Mouse (Mus musculus) adrenal gland, postnatal 14 days (tissue): ENCODE measurements around the gene Rhoh. TPM values are rescaled to one million over a fixed set of nuclear protein-coding genes. Genes with fewer than 3 reads are reported as not detected.
A peak's percentile ranks its signal among the peaks of the same experiment; 100 is the strongest.

ENCODE experiments used
- DNase-seq: peaks from one replicate; pipeline ENCODE4 v3.0.0; 2021; ENCODE audit warnings: mixed read lengths
- total RNA-seq: library from RNA; stranded (reverse); gene quantifications from 2 replicates; pipeline ENCODE4 v1.2.3, GENCODE M21; 2021

The Rhoh gene
- total RNA-seq, 1 experiment from 2014 or later = 1.1 TPM

GRCm38 (mm10) chr5:65860281-65861000 is 572 bp upstream of the Rhoh start:
- no peak for DNase-seq

DNA sequence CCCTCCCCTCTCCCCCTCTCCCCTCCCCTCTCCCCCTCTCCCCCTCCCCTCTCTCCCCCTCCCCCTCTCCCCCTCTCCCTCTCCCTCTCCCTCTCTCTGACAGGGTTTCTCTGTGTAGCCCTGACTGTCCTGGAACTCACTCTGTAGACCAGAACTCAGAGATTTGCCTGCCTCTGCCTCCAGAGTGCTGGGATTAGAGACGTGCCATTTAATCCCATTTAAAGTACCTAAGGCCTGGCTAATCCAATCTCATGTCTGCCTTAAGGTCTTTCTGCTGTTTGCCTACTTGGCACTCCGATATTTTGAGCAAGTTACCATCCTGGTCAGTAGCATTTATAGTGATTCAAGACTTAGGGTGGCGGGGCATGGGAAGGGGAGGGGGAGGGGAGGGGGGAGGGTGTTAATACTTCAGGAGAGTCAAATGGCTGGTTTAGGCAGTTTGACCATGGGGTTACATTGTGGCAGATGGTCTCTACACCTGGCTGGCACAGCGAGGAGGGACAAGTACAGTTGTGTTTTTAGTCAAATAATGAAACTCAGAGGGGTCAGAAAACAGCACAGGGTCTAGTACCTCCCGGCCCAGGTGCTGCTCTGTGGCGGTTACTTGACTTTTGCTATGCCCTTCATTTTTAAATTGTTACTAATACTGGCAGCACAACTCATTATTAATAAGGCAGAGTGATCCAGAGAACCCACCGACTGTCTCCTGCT is 1.4 kb downstream of the Rhoh start:
- DNase-seq = no peak

GRCm38 (mm10) chr5:65863349-65863749 is 2.3 kb downstream of the Rhoh start:
- DNase-seq = peak; percentile 36

DNA sequence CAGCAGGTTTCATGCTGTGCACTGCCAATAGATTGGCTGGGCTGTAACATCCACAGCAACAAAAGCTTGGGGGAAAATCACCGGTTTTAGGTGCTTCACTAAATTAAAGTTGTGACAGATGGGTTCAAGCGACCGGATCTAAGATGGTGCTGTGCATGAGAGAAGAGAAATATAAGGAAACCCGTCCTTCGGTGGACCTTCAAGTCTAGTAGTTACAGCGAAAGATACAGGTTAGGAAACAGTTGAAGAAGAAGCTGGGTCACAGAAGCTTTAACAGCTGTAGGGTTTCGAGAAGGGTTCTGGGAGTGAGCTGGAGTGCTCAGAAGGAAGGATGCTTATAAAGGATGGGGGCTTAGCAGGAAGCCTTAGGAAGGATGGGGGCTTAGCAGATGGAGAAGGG is 3.5 kb downstream of the Rhoh start:
- DNase-seq = no peak

- DNase-seq = no peak
These were observed 3.9 kb downstream of the Rhoh start for GRCm38 (mm10) chr5:65864946-65865345.

GRCm38 (mm10) chr5:65866591-65866990 is 5.6 kb downstream of the Rhoh start:
- DNase-seq = no peak

DNA sequence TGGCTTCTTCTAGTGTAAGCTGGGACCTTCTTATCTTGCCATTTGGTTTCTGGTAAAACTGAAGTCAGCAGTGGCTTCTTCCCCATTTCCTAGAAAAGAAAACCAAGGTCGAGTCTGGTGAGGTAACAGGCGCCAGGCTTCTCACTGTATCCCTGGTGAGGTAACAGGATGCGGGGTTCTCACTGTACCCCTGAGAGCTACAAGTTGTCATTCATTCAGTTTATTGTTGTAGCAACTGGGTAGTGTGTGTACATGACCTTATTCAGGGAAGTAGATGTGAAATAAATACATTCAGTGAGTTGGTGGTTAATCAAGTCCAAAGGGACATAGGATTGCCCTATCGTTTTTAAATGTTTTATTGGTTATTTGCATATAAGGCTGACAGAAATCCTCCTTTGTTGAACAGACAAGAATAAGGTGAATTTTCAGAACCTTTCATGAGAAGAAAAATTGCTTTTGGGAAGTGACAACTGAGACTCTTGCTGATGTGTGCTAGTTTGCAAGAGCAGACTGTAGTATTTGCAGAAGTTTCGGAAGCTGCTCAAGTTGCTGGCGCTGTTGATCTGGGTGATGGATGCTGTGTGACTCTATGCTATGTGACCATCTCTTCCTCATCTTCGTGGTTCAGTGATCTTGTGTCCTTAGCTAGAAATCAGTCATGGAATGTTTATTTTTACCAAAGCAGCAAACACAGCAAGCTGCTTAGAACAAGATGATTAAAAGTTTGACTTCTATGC is 6.5 kb downstream of the Rhoh start:
- DNase-seq = no peak

- DNase-seq = no peak
These were observed 7.4 kb downstream of the Rhoh start for GRCm38 (mm10) chr5:65868419-65868818.

DNA sequence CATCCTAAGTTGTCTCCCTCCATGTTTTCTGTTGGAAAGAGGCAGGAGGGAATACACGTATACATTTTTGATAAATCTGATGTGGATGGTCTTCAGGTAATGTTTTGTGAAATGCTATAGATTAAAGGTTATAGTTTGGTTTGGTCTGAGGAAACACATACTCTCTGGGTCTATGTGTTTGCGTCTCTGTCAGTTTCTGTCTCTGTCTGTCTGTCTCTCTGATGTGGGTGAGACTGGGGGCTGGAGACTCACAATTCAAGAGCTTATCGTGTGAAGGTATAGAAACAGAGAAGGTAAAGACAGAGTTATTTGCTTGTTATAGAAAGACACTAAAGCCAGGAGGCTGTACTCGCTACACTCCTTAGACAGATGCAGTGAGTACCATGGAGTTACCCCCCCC is 8.6 kb downstream of the Rhoh start:
- DNase-seq = no peak

- no peak for DNase-seq
These were observed 10.4 kb downstream of the Rhoh start for GRCm38 (mm10) chr5:65871276-65871875.

- no peak for DNase-seq
These were observed 12.2 kb downstream of the Rhoh start for GRCm38 (mm10) chr5:65873212-65873611.

DNA sequence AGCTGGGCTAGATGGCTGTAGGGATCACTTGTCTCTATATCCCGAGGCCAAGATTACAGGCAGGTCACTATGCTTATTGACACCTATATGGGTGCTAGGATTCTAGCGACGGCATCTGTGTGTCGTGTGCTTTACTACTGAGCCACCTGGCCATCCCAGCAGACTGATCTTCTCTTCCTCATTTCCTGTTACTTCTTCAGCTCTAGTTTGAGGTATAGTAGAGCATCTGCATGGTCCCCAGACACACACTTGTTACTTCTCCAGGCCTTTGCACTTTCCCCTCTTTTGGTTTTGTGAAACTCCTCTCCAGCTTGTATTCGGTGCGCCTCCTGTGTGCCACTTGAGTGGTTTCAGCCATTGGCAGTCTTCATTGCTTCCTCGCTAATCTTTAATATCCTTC is 14.3 kb downstream of the Rhoh start:
- no peak for DNase-seq

- no peak for DNase-seq
These were observed 17.4 kb downstream of the Rhoh start for GRCm38 (mm10) chr5:65878367-65878766.

DNA sequence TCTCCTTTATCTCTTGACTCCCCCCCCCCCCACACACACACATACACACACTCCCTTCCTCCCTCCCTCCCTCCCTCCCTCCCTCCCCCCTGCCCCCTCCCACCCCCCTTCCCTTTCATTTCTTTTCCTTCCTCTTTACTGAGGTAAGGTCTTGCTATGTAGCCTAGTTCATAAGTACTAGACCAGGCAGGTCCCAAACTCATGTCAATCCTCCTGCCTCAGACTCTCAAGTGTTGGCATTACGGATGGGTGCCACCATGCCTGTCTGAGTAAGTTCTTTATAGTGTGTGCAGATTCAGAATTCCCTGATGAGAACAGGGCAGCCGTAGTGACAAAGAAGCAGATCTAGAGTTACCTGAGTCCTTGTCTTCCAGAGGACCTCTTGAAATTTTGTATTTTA is 20.2 kb downstream of the Rhoh start:
- DNase-seq = no peak

DNA sequence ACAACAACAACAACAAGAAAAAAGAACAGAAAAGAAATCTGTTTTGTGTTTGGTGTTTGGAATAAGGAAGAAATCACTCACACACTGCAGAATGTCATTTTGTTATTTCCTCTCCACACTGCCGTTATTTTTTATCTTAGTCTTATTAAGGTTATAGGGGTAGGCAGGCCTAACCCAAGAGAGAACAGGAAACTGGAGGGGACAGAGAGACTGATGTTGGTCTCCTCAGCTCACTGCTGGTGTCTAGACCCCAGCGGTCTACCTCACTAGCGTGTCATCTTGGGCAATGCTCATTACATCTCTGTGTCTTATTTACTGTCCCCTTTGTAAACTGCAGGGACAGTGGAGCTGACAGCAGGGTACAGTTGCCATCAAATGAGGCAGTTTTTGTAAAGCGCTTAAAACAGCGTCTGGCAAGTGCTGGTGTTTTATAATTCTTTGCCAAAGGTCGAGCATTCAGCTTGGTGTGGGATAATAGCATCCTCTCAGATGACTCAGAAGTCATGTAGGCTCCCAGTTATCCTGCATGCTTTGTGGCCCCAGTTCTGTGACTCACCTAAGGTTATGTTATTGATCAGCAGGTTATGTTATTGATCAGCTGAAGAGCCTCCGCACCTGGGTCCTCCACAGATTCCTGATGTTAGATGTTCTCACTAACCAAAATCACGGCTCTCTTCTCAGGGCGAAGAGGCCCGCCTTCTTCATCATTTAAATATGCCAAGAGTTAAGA is 21.6 kb downstream of the Rhoh start:
- DNase-seq = no peak

- DNase-seq = no peak
These were observed 22.3 kb downstream of the Rhoh start for GRCm38 (mm10) chr5:65883355-65883754.

DNA sequence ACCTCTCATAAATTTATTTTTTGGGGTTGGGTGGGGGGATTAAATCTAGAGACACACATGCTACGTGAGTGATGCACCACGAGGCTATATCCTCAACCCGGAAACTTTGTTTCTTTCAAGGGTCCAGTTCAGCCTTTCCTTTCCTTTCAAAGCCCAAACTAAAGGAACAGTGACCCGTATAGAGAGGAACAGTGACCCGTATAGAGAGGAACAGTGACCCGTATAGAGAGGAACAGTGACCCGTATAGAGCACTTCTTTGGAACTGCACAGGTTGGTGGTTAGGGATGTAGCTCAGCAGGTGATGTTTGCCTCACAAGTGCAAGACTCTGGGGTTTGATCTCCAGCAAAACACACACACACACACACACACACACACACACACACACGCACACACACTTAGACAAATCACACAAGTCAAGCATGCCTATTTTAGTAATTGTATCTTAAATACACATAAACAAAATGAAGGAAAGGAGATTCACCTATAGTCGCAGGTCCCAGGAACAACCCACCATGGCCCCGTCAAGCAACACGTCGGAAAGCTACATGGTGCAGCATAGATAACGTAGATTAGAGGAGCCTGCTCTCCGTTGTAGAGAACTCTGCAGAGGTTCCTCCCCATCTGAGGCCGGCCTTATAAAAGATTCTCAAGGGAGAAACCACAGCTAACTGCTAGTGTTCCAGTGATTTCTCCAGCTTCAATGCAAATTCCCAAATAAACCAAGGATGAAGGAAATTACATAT is 24.9 kb downstream of the Rhoh start:
- no peak for DNase-seq

DNA sequence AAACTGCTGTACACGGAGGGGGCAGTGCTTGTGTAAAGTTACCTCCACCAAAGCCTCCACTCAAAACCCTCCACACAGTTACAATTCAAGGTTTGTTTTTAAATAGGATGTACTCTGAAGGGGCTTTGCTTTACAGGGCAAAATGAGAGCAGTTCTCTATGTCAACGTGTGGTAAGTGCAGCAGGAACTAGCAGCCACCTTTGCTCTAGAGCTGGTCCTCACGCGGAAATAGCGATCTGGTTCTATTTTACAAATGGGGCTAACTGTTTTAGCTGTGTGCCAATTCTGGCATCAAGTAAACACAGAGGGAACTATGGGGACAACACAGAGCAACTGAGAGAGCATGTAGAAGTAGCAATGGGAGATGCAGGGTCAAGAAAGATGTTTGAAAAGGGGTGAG is 27.1 kb downstream of the Rhoh start:
- no peak for DNase-seq

DNA sequence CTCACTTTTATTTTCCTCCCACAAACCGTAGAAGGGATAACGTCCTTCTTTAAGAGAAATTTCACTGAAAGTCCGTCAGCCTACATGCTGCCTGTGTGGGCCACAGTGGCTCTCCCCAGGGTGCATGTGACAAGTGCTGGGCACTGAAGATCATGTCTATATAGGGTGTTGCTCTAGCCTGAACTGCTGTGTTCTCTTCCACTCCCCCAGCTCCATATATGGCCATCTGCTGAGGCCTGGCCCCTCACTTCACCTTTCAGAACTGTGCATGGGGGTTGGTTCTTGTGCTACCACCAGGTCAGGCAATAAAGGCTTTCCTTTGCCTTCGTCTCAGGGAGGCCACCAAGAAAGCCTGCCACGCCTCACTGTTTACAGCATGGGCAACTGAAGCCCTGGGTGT is 28.0 kb downstream of the Rhoh start:
- DNase-seq = no peak

DNA sequence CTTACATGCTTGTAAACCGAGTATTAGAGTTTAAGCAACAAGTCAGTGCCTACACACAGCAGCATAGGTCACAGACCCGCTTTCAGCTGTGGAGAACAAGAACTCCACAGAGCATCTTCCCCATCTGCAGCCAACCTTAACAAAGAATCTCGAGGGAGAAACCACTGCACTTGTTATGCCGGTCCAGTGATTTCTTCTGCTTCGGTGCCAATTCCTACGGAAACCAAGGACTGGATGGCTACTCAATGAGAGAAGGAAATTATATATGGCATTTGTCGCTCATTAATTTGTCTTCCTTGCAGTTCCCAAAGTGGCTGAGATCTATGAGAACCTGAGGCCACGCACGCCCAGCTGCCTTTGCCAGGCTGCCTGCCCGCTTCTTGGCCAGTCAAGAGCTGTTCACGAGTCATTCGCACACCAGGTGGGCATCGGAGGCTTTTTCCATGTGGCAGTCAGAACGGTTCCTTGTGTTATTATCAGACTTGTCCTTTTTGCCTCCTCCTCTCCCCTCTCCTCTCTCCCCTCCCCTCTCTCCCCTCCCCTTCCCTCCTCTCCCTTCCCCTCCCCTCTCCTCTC is 30.3 kb downstream of the Rhoh start:
- no peak for DNase-seq

DNA sequence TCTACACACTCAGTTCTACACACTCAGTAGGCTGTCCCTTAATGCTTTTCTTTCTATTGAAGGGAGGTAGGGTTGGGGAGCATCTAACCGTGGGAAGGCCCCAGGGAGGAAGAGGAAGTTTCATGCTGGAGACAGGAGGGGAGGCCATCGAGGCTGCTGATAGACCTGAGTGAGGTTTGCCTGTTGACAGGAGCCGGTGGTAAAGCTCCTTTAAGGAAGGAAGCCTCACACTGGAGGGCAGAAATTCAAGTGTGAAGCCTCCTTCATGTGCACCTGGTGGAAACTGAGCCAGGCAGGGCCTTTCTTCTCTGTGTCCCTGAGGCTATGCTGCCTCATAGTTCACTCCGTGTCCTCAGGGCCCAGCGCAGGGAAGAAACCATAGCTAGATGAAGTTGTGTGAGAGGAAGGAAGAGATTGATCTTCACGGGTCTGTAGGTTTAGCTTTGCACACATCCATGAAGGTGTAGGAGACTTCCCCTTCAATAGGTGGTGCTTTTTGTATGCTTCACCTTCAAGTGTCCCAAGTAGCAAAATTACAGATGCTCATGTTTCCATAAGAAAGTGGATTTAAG is 34.2 kb downstream of the Rhoh start:
- DNase-seq = no peak
